Mouse (Mus musculus): ENCODE measurements around the gene Cfap61. TPM values are rescaled to one million over a fixed set of nuclear protein-coding genes. Genes with fewer than 3 reads are reported as not detected.

Cfap61 gene
- total and polyA plus RNA-seq, 3 experiments = 1.4 to 1.7 (median 1.5) TPM

GRCm38 (mm10) chr2:146224141-146224540, 289.6 kb downstream of the Cfap61 start:
- H3K27ac ChIP-seq = no peak overlapping the region
- intact Hi-C loops (cut with DNase I) = no loop called here
- 25% methylated on average over 7 of the region's 7 CpGs for WGBS
- peaks cover 41% of the 10 kb centered on the region for H3K27me3 ChIP-seq (ENCODE audit: control insufficient read depth, insufficient read depth, low read length)
- no peak overlapping the region for H3K4me3 ChIP-seq
- H3K79me2 ChIP-seq (replicated peaks; ENCODE audit: control insufficient read depth, insufficient read depth, low read length) = no peaks in the 10 kb centered on the region
- TF ChIP-seq POLR2A (IDR thresholded peaks at IDR 0.05; ENCODE audit: insufficient read depth, low read depth, low read length) = no peak
- no peak for TF ChIP-seq EP300 (IDR thresholded peaks at IDR 0.05; ENCODE audit: insufficient read depth, low read depth, low read length)
- TF ChIP-seq CTCF (IDR thresholded peaks at IDR 0.05) = no peak
- H3K36me3 ChIP-seq (ENCODE audit: control insufficient read depth, insufficient read depth, low read length) = no peaks in the 10 kb centered on the region
- peaks cover 2% of the 10 kb centered on the region for H3K4me1 ChIP-seq (ENCODE audit: control insufficient read depth, insufficient read depth, low read length)
- no peak for DNase-seq
- no peak overlapping the region for H3K9ac ChIP-seq (ENCODE audit: low read depth, low read length)

DNA sequence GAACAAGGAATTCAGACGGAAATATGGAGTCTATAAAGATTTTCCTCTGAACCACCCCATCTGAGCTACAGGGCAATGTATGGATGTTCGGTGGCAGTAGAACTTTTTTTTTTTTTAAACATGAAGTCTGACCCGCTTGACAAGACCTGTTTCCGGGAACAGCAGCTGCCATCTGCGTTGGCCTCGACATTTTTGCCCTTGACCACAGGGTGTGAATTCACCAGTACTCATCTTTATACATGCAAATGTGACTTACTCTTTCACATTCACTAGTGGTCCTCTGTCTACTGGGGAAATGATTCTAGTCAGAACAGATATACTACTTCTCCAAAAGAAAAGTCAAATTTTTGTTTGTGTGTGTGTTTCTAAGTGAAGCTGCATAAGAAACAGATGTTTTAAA, 291.2 kb downstream of the Cfap61 start:
- intact Hi-C loops (cut with DNase I) = no loop called here
- Histone ChIP-seq H3K4me3 (no peak overlapping the region), H3K27ac (no peak overlapping the region), H3K4me1 (ENCODE audit: control insufficient read depth, insufficient read depth, low read length) (no peaks in the 10 kb centered on the region), H3K36me3 (ENCODE audit: control insufficient read depth, insufficient read depth, low read length) (no peaks in the 10 kb centered on the region), H3K9ac (ENCODE audit: low read depth, low read length) (no peak overlapping the region), H3K27me3 (ENCODE audit: control insufficient read depth, insufficient read depth, low read length) (peaks cover 34% of the 10 kb centered on the region), H3K79me2 (replicated peaks; ENCODE audit: control insufficient read depth, insufficient read depth, low read length) (no peaks in the 10 kb centered on the region)
- WGBS = 18% methylated on average over 6 of the region's 6 CpGs
- no peak for DNase-seq
- TF ChIP-seq POLR2A (IDR thresholded peaks at IDR 0.05; ENCODE audit: insufficient read depth, low read depth, low read length) (no peak), CTCF (IDR thresholded peaks at IDR 0.05) (no peak), EP300 (IDR thresholded peaks at IDR 0.05; ENCODE audit: insufficient read depth, low read depth, low read length) (no peak)

DNA sequence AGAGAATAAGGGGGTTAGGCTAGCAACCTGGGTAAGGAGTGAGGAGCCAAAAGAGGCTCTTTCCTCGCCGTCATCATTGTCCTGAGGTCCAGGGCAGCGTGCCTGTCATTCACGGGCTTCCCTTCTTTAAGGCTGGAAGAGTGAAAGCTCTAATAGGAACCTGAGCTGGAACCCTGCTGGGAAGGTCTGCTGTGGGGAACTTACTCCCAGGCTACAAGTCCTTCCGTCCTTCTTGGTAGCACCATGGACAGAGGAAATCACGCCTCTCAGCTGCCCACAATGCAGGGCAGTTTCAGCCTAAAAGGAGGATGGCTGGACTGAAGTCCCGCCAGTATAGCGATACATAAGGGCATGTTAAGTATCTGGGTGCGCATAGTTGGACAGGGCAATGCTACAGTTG, 291.9 kb downstream of the Cfap61 start:
- Histone ChIP-seq H3K27ac (no peak overlapping the region), H3K4me3 (no peak overlapping the region), H3K27me3 (ENCODE audit: control insufficient read depth, insufficient read depth, low read length) (peaks cover 28% of the 10 kb centered on the region), H3K4me1 (ENCODE audit: control insufficient read depth, insufficient read depth, low read length) (no peaks in the 10 kb centered on the region), H3K36me3 (ENCODE audit: control insufficient read depth, insufficient read depth, low read length) (no peaks in the 10 kb centered on the region), H3K9ac (ENCODE audit: low read depth, low read length) (no peak overlapping the region), H3K79me2 (replicated peaks; ENCODE audit: control insufficient read depth, insufficient read depth, low read length) (no peaks in the 10 kb centered on the region)
- intact Hi-C loops (cut with DNase I) = no loop called here
- TF ChIP-seq CTCF (IDR thresholded peaks at IDR 0.05) = no peak
- TF ChIP-seq POLR2A (IDR thresholded peaks at IDR 0.05; ENCODE audit: insufficient read depth, low read depth, low read length) = no peak
- no peak for TF ChIP-seq EP300 (IDR thresholded peaks at IDR 0.05; ENCODE audit: insufficient read depth, low read depth, low read length)
- peak in 1 of 2 experiments; percentile 10 for DNase-seq
- WGBS = 5% methylated on average over 9 of the region's 9 CpGs

GRCm38 (mm10) chr2:146227646-146228045, 293.1 kb downstream of the Cfap61 start:
- no peaks in the 10 kb centered on the region for H3K79me2 ChIP-seq (replicated peaks; ENCODE audit: control insufficient read depth, insufficient read depth, low read length)
- H3K9ac ChIP-seq (ENCODE audit: low read depth, low read length) = no peak overlapping the region
- DNase-seq = no peak
- 63% methylated on average over 3 of the region's 3 CpGs for WGBS
- no peaks in the 10 kb centered on the region for H3K4me1 ChIP-seq (ENCODE audit: control insufficient read depth, insufficient read depth, low read length)
- no peak overlapping the region for H3K27ac ChIP-seq
- intact Hi-C loops (cut with DNase I) = no loop called here
- H3K36me3 ChIP-seq (ENCODE audit: control insufficient read depth, insufficient read depth, low read length) = no peaks in the 10 kb centered on the region
- TF ChIP-seq EP300 (IDR thresholded peaks at IDR 0.05; ENCODE audit: insufficient read depth, low read depth, low read length) (no peak), CTCF (IDR thresholded peaks at IDR 0.05) (no peak), POLR2A (IDR thresholded peaks at IDR 0.05; ENCODE audit: insufficient read depth, low read depth, low read length) (no peak)
- H3K4me3 ChIP-seq = no peak overlapping the region
- peaks cover 20% of the 10 kb centered on the region for H3K27me3 ChIP-seq (ENCODE audit: control insufficient read depth, insufficient read depth, low read length)

DNA sequence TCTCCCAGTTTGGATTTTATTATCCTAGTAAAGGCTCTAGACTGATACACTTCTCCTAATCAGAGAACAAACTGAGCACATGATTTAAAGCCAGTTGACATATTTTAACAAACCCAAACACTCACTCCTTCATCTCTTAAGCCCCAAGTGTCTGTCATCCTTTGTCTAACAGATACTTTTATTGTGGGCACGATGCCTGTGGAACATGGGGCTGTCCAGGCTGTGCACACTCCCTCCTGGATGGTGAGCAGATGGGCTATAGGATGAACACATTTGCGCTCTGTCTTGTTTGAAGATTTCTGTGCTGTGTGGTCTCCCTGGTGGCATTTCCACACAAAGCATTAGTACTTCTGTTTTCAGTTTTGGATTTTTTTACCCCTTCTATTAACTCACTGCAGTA, 293.9 kb downstream of the Cfap61 start:
- H3K4me1 ChIP-seq (ENCODE audit: control insufficient read depth, insufficient read depth, low read length) = no peaks in the 10 kb centered on the region
- H3K27me3 ChIP-seq (ENCODE audit: control insufficient read depth, insufficient read depth, low read length) = peaks cover 12% of the 10 kb centered on the region
- no peak overlapping the region for H3K4me3 ChIP-seq
- H3K36me3 ChIP-seq (ENCODE audit: control insufficient read depth, insufficient read depth, low read length) = no peaks in the 10 kb centered on the region
- TF ChIP-seq EP300 (IDR thresholded peaks at IDR 0.05; ENCODE audit: insufficient read depth, low read depth, low read length) = no peak
- no peak for TF ChIP-seq CTCF (IDR thresholded peaks at IDR 0.05)
- TF ChIP-seq POLR2A (IDR thresholded peaks at IDR 0.05; ENCODE audit: insufficient read depth, low read depth, low read length) = no peak
- no peak overlapping the region for H3K27ac ChIP-seq
- no peaks in the 10 kb centered on the region for H3K79me2 ChIP-seq (replicated peaks; ENCODE audit: control insufficient read depth, insufficient read depth, low read length)
- no peak for DNase-seq
- WGBS = 66% methylated on average over 2 of the region's 2 CpGs
- H3K9ac ChIP-seq (ENCODE audit: low read depth, low read length) = no peak overlapping the region
- intact Hi-C loops (cut with DNase I) = no loop called here

DNA sequence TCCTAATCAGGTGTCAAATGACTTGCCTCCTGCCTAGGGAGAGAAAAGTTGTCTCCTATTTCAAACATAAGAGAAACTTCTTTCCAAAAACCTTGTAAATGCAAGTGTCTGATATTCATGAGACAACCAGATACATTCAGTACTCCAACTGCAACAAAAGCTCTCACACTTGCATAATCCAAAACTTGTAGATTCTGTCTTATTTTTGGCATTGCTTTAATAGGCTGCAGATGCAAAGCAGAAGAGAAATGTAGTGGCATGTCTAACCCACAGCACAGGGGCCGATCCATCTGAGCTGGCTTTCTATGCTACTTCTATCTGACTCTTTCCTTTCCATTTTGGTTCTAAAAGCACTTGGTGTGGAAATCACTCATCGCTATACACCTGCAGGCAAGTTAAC, 296.9 kb downstream of the Cfap61 start:
- Histone ChIP-seq H3K4me1 (ENCODE audit: control insufficient read depth, insufficient read depth, low read length) (no peaks in the 10 kb centered on the region), H3K4me3 (no peak overlapping the region), H3K79me2 (replicated peaks; ENCODE audit: control insufficient read depth, insufficient read depth, low read length) (no peaks in the 10 kb centered on the region), H3K27ac (no peak overlapping the region), H3K9ac (ENCODE audit: low read depth, low read length) (no peak overlapping the region), H3K36me3 (ENCODE audit: control insufficient read depth, insufficient read depth, low read length) (no peaks in the 10 kb centered on the region), H3K27me3 (ENCODE audit: control insufficient read depth, insufficient read depth, low read length) (peaks cover 6% of the 10 kb centered on the region; the same call in 1 of the 2 replicates)
- no peak for DNase-seq
- no peak for TF ChIP-seq EP300 (IDR thresholded peaks at IDR 0.05; ENCODE audit: insufficient read depth, low read depth, low read length)
- no peak for TF ChIP-seq CTCF (IDR thresholded peaks at IDR 0.05)
- TF ChIP-seq POLR2A (IDR thresholded peaks at IDR 0.05; ENCODE audit: insufficient read depth, low read depth, low read length) = no peak
- intact Hi-C loops (cut with DNase I) = no loop called here
- 91% methylated on average over 2 of the region's 2 CpGs for WGBS

All from heart, adult 2 months (tissue).